Mouse (Mus musculus): ENCODE data around the gene Nyx. TPM values are rescaled to one million over a fixed set of nuclear protein-coding genes. Genes with fewer than 3 reads are reported as not detected.

Nyx gene
- total and polyA plus RNA-seq, 3 experiments, result 0.11 to 0.31 TPM; not detected in 1

GRCm38 (mm10) chrX:13504389-13504788 lies 38.5 kb downstream of the Nyx start:
- TF ChIP-seq MXI1 (IDR thresholded peaks at IDR 0.05; ENCODE audit: low read depth, low read length) (peak; percentile 59; the same call in 1 of the 2 replicates), ZMIZ1 (IDR thresholded peaks at IDR 0.05; ENCODE audit: low read depth, low read length) (0 out of 2 replicates have a peak, but pooled peaks have one; percentile 40), EP300 (IDR thresholded peaks at IDR 0.05; ENCODE audit: low read depth in 1 of 2, low read length in 2 of 2) (peak; percentile 35 to 53; a peak in 2 of 4 replicates), SIN3A (IDR thresholded peaks at IDR 0.05; ENCODE audit: low read length) (peak; percentile 62; the same call in 1 of the 2 replicates), CHD1 (IDR thresholded peaks at IDR 0.05; ENCODE audit: low read depth, low read length) (no peak), ETS1 (IDR thresholded peaks at IDR 0.05; ENCODE audit: low read depth, low read length) (peak; percentile 51), GATA1 (IDR thresholded peaks at IDR 0.05; ENCODE audit: low read depth, low read length) (peak; percentile 45; the same call in 1 of the 2 replicates), ZKSCAN1 (IDR thresholded peaks at IDR 0.05; ENCODE audit: low read depth, low read length) (no peak), MAX (IDR thresholded peaks at IDR 0.05; ENCODE audit: low read length) (peak; percentile 48; the same call in 1 of the 2 replicates)
- no peak overlapping the region for H3K9ac ChIP-seq (ENCODE audit: control insufficient read depth, low read depth, low read length, poor library complexity, severe bottlenecking)
- H3K4me3 ChIP-seq (ENCODE audit: control insufficient read depth in 1 of 2, insufficient read depth in 1 of 2, low read depth in 2 of 2, low read length in 2 of 2), result peak overlapping the region in 1 of 2 experiments; percentile 47; a peak in 2 of 4 replicates
- H3K27ac ChIP-seq (ENCODE audit: control insufficient read depth, low read depth, low read length), result 0 out of 2 replicates have a peak overlapping the region, but pooled peaks have one; percentile 5
- peaks cover 12 to 27% of the 10 kb centered on the region in 2 experiments for H3K4me1 ChIP-seq (ENCODE audit: control insufficient read depth in 1 of 2, insufficient read depth in 2 of 2, low read length in 2 of 2)
- no peaks in the 10 kb centered on the region for H3K9me3 ChIP-seq (replicated peaks; ENCODE audit: insufficient read depth, low read length)
- H3K36me3 ChIP-seq (ENCODE audit: control insufficient read depth in 1 of 2, insufficient read depth in 2 of 2, low read length in 2 of 2), result peaks cover 0 to 11% of the 10 kb centered on the region in 2 experiments; a peak in 2 of 4 replicates
- no peaks in the 10 kb centered on the region for H3K27me3 ChIP-seq (ENCODE audit: control insufficient read depth in 1 of 2, insufficient read depth in 2 of 2, low read length in 2 of 2)
- no peaks in the 10 kb centered on the region for H3K79me2 ChIP-seq (ENCODE audit: control insufficient read depth, insufficient read depth, low read length, poor library complexity)
- DNase-seq (ENCODE audit: low read depth, low spot score), result peak; percentile 82

DNA sequence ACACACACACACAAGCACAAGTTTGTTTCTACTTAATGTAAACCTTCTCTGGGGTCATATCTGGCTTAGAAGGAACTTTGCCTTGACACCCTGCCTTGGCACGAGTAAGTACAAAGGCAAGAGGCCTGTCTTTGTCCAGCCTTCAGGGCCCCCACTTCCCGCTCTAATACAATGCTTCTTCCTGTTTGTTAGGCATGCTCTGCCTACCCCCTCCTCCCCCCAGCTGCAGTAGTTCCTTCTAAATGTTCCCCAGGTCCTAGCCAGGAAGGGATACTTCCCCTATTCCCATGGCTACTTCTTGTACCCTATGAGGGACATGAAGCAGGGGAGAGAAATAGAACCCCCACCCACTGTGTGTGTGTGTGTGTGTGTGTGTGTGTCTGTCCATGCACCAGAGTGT lies 40.5 kb downstream of the Nyx start:
- Histone ChIP-seq H3K9ac (ENCODE audit: control insufficient read depth, low read depth, low read length, poor library complexity, severe bottlenecking) (no peak overlapping the region), H3K27ac (ENCODE audit: control insufficient read depth, low read depth, low read length) (no peak overlapping the region), H3K27me3 (ENCODE audit: control insufficient read depth in 1 of 2, insufficient read depth in 2 of 2, low read length in 2 of 2) (no peaks in the 10 kb centered on the region), H3K4me3 (ENCODE audit: control insufficient read depth in 1 of 2, insufficient read depth in 1 of 2, low read depth in 2 of 2, low read length in 2 of 2) (no peak overlapping the region), H3K79me2 (ENCODE audit: control insufficient read depth, insufficient read depth, low read length, poor library complexity) (no peaks in the 10 kb centered on the region), H3K4me1 (ENCODE audit: control insufficient read depth in 1 of 2, insufficient read depth in 2 of 2, low read length in 2 of 2) (peaks cover 8 to 18% of the 10 kb centered on the region in 2 experiments), H3K36me3 (ENCODE audit: control insufficient read depth in 1 of 2, insufficient read depth in 2 of 2, low read length in 2 of 2) (peaks cover 0 to 8% of the 10 kb centered on the region in 2 experiments; a peak in 2 of 4 replicates), H3K9me3 (replicated peaks; ENCODE audit: insufficient read depth, low read length) (no peaks in the 10 kb centered on the region)
- peak; percentile 29 for DNase-seq (ENCODE audit: low read depth, low spot score)
- no peak for TF ChIP-seq MAX (IDR thresholded peaks at IDR 0.05; ENCODE audit: low read length)
- no peak for TF ChIP-seq EP300 (IDR thresholded peaks at IDR 0.05; ENCODE audit: low read depth in 1 of 2, low read length in 2 of 2)
- TF ChIP-seq RAD21 (IDR thresholded peaks at IDR 0.05; ENCODE audit: low read depth, low read length), result no peak
- no peak for TF ChIP-seq GATA1 (IDR thresholded peaks at IDR 0.05; ENCODE audit: low read depth, low read length)
- no peak for TF ChIP-seq NELFE (IDR thresholded peaks at IDR 0.05; ENCODE audit: low read depth, low read length)
- TF ChIP-seq MAZ (IDR thresholded peaks at IDR 0.05; ENCODE audit: low read depth, low read length), result no peak
- TF ChIP-seq MXI1 (IDR thresholded peaks at IDR 0.05; ENCODE audit: low read depth, low read length), result no peak
- TF ChIP-seq SIN3A (IDR thresholded peaks at IDR 0.05; ENCODE audit: low read length), result no peak
- TF ChIP-seq POLR2AphosphoS2 (IDR thresholded peaks at IDR 0.05; ENCODE audit: low read length), result no peak
- no peak for TF ChIP-seq USF1 (IDR thresholded peaks at IDR 0.05; ENCODE audit: low read depth, low read length)
- TF ChIP-seq GABPA (IDR thresholded peaks at IDR 0.05; ENCODE audit: low read depth, low read length), result no peak
- TF ChIP-seq CHD2 (IDR thresholded peaks at IDR 0.05; ENCODE audit: low read length), result no peak
- no peak for TF ChIP-seq MEF2A (IDR thresholded peaks at IDR 0.05; ENCODE audit: extremely low read depth, insufficient replicate concordance, low read depth, low read length, poor library complexity, severe bottlenecking)
